Mouse (Mus musculus): ENCODE measurements around the gene Fbp1.
"Not testable (repeated sequence)": the region's sequence is repeated elsewhere in the genome, so short reads cannot be mapped to it uniquely, and the experiment has no call there.

The Fbp1 gene

GRCm38 (mm10) chr13:62832239-62832638 lies 55.8 kb downstream of the Fbp1 start:
- no peak for DNase-seq

GRCm38 (mm10) chr13:62815705-62816104 lies 72.4 kb downstream of the Fbp1 start:
- not testable (repeated sequence) for DNase-seq

Measured in kidney, adult 8-10 months (tissue).